Mouse (Mus musculus) lung, postnatal 0 days (tissue): ENCODE data around the gene Slc4a8.

Experiments used
- CTCF ChIP-seq: IDR thresholded peaks from 2 replicates; pipeline ENCODE4 v1.5.1; 2016; ENCODE audit warnings: antibody characterized with exemption, mild to moderate bottlenecking
- EP300 ChIP-seq: IDR thresholded peaks from 2 replicates; pipeline ENCODE4 v1.6.1; 2016; ENCODE audit warnings: antibody characterized with exemption, mild to moderate bottlenecking, control low read depth

DNA sequence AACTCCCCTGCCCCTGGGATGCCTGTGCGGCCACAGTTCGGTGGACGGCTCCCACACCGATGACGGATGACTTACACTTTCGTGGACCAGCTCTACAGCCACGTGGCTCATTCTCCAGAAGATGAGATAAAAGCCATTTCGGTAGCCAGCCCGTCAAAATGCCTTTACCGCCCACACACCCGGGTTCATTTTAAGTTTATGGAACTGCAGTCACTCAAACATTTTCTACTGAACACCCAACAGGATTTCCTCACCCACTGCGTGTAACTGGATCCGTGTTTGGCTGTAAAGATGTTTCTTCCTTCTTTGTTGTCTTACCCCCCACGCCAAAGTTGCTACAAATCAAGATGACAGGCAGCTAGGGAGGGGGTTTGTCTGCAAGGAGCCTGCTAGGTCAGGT, 38.0 kb upstream of the Slc4a8 start:
- TF ChIP-seq EP300 (no peak), CTCF (no peak)
